Mouse (Mus musculus): ENCODE measurements around the gene Ndufab1. TPM values are rescaled to one million over a fixed set of nuclear protein-coding genes. Genes with fewer than 3 reads are reported as not detected.

Ndufab1 gene
- polyA plus RNA-seq, 1 experiment from 2014 or later, result 730 TPM

GRCm38 (mm10) chr7:122087195-122087982 lies 14.3 kb downstream of the Ndufab1 start:
- DNase-seq (ENCODE audit: low spot score) (no peak), ATAC-seq (replicated peaks; ENCODE audit: insufficient number of reproducible peaks, low FRiP score, low TSS enrichment, low read depth) (no peak)
- Histone ChIP-seq H3K4me2 (ENCODE audit: low read depth, low read length) (no peak overlapping the region), H3K27me3 (ENCODE audit: control insufficient read depth, insufficient read depth, low read length) (no peaks in the 10 kb centered on the region), H3K27ac (replicated peaks; ENCODE audit: low read depth, low read length) (no peak overlapping the region), H3K4me1 (ENCODE audit: control insufficient read depth, insufficient read depth, low read length) (no peaks in the 10 kb centered on the region), H3K9me3 (replicated peaks; ENCODE audit: control insufficient read depth, low read length) (no peaks in the 10 kb centered on the region), H3K4me3 (ENCODE audit: low read depth, low read length) (no peak overlapping the region), H3K36me3 (replicated peaks; ENCODE audit: control insufficient read depth, insufficient read depth, low read depth, low read length) (peaks cover 12% of the 10 kb centered on the region), H3K9ac (replicated peaks; ENCODE audit: low read length) (no peak overlapping the region)
- WGBS, result 92% methylated on average over 11 of the region's 11 CpGs

- no peaks in the 10 kb centered on the region for H3K9me3 ChIP-seq (replicated peaks; ENCODE audit: control insufficient read depth, low read length)
- no peak for ATAC-seq (replicated peaks; ENCODE audit: insufficient number of reproducible peaks, low FRiP score, low TSS enrichment, low read depth)
- no peaks in the 10 kb centered on the region for H3K4me1 ChIP-seq (ENCODE audit: control insufficient read depth, insufficient read depth, low read length)
- no peak overlapping the region for H3K27ac ChIP-seq (replicated peaks; ENCODE audit: low read depth, low read length)
- no peak overlapping the region for H3K4me2 ChIP-seq (ENCODE audit: low read depth, low read length)
- WGBS, result 80% methylated on average over 1 of the region's 1 CpGs
- peaks cover 8% of the 10 kb centered on the region for H3K36me3 ChIP-seq (replicated peaks; ENCODE audit: control insufficient read depth, insufficient read depth, low read depth, low read length)
- no peaks in the 10 kb centered on the region for H3K27me3 ChIP-seq (ENCODE audit: control insufficient read depth, insufficient read depth, low read length)
- H3K9ac ChIP-seq (replicated peaks; ENCODE audit: low read length), result no peak overlapping the region
- DNase-seq (ENCODE audit: low spot score), result no peak
- H3K4me3 ChIP-seq (ENCODE audit: low read depth, low read length), result no peak overlapping the region
Measured at GRCm38 (mm10) chr7:122081071-122081470, 20.6 kb downstream of the Ndufab1 start.

- Histone ChIP-seq H3K4me2 (ENCODE audit: low read depth, low read length) (no peak overlapping the region), H3K36me3 (replicated peaks; ENCODE audit: control insufficient read depth, insufficient read depth, low read depth, low read length) (peaks cover 10% of the 10 kb centered on the region), H3K9ac (replicated peaks; ENCODE audit: low read length) (no peak overlapping the region), H3K27me3 (ENCODE audit: control insufficient read depth, insufficient read depth, low read length) (no peaks in the 10 kb centered on the region), H3K27ac (replicated peaks; ENCODE audit: low read depth, low read length) (no peak overlapping the region), H3K4me3 (ENCODE audit: low read depth, low read length) (no peak overlapping the region), H3K9me3 (replicated peaks; ENCODE audit: control insufficient read depth, low read length) (no peaks in the 10 kb centered on the region), H3K4me1 (ENCODE audit: control insufficient read depth, insufficient read depth, low read length) (no peaks in the 10 kb centered on the region)
- WGBS, result 95% methylated on average over 8 of the region's 8 CpGs
- DNase-seq (ENCODE audit: low spot score) (no peak), ATAC-seq (replicated peaks; ENCODE audit: insufficient number of reproducible peaks, low FRiP score, low TSS enrichment, low read depth) (no peak)
Measured at GRCm38 (mm10) chr7:122079798-122080554, 21.7 kb downstream of the Ndufab1 start.

GRCm38 (mm10) chr7:122074374-122074773 lies 27.3 kb downstream of the Ndufab1 start:
- Histone ChIP-seq H3K36me3 (replicated peaks; ENCODE audit: control insufficient read depth, insufficient read depth, low read depth, low read length) (peaks cover 15% of the 10 kb centered on the region), H3K27me3 (ENCODE audit: control insufficient read depth, insufficient read depth, low read length) (no peaks in the 10 kb centered on the region), H3K9ac (replicated peaks; ENCODE audit: low read length) (no peak overlapping the region), H3K4me1 (ENCODE audit: control insufficient read depth, insufficient read depth, low read length) (no peaks in the 10 kb centered on the region), H3K4me2 (ENCODE audit: low read depth, low read length) (no peak overlapping the region), H3K27ac (replicated peaks; ENCODE audit: low read depth, low read length) (no peak overlapping the region), H3K4me3 (ENCODE audit: low read depth, low read length) (no peak overlapping the region), H3K9me3 (replicated peaks; ENCODE audit: control insufficient read depth, low read length) (no peaks in the 10 kb centered on the region)
- ATAC-seq (replicated peaks; ENCODE audit: insufficient number of reproducible peaks, low FRiP score, low TSS enrichment, low read depth) (no peak), DNase-seq (ENCODE audit: low spot score) (no peak)
- 88% methylated on average over 3 of the region's 3 CpGs for WGBS

- DNase-seq (ENCODE audit: low spot score) (no peak), ATAC-seq (replicated peaks; ENCODE audit: insufficient number of reproducible peaks, low FRiP score, low TSS enrichment, low read depth) (peak; percentile 46)
- Histone ChIP-seq H3K27ac (replicated peaks; ENCODE audit: low read depth, low read length) (peak overlapping the region; percentile 87), H3K9me3 (replicated peaks; ENCODE audit: control insufficient read depth, low read length) (no peaks in the 10 kb centered on the region), H3K9ac (replicated peaks; ENCODE audit: low read length) (peak overlapping the region; percentile 97), H3K4me1 (ENCODE audit: control insufficient read depth, insufficient read depth, low read length) (no peaks in the 10 kb centered on the region), H3K4me2 (ENCODE audit: low read depth, low read length) (peak overlapping the region; percentile 49), H3K36me3 (replicated peaks; ENCODE audit: control insufficient read depth, insufficient read depth, low read depth, low read length) (no peaks in the 10 kb centered on the region; the same call in none of the 2 replicates), H3K4me3 (ENCODE audit: low read depth, low read length) (peak overlapping the region; percentile 99), H3K27me3 (ENCODE audit: control insufficient read depth, insufficient read depth, low read length) (no peaks in the 10 kb centered on the region)
- WGBS, result 1% methylated on average over 58 of the region's 58 CpGs
Measured at GRCm38 (mm10) chr7:122067517-122068381, 33.9 kb downstream of the Ndufab1 start.

- peak; percentile 97 for DNase-seq (ENCODE audit: low spot score)
- H3K9me3 ChIP-seq (replicated peaks; ENCODE audit: control insufficient read depth, low read length), result no peaks in the 10 kb centered on the region
- H3K4me1 ChIP-seq (ENCODE audit: control insufficient read depth, insufficient read depth, low read length), result no peaks in the 10 kb centered on the region
- H3K36me3 ChIP-seq (replicated peaks; ENCODE audit: control insufficient read depth, insufficient read depth, low read depth, low read length), result no peaks in the 10 kb centered on the region; the same call in 1 of the 2 replicates
- peak within 1 kb of the TSS; percentile 53 for H3K4me2 ChIP-seq (ENCODE audit: low read depth, low read length)
- under 1% methylated on average over 59 of the region's 60 CpGs for WGBS
- peak within 1 kb of the TSS; percentile 99 for H3K4me3 ChIP-seq (ENCODE audit: low read depth, low read length)
- H3K9ac ChIP-seq (replicated peaks; ENCODE audit: low read length), result peak within 1 kb of the TSS; percentile 97
- H3K27me3 ChIP-seq (ENCODE audit: control insufficient read depth, insufficient read depth, low read length), result no peaks in the 10 kb centered on the region
- H3K27ac ChIP-seq (replicated peaks; ENCODE audit: low read depth, low read length), result peak within 1 kb of the TSS; percentile 87
- peak; percentile 99 for ATAC-seq (replicated peaks; ENCODE audit: insufficient number of reproducible peaks, low FRiP score, low TSS enrichment, low read depth)
Measured at GRCm38 (mm10) chr7:122066945-122067516, 34.7 kb downstream of the Ndufab1 start, which contains the start of the genes Ubfd1 and Ears2. Ubfd1 (plus strand) TSS chr7:122067175. Ears2 (minus strand) TSS chr7:122067263.

GRCm38 (mm10) chr7:122066102-122066944 lies 35.4 kb downstream of the Ndufab1 start:
- DNase-seq (ENCODE audit: low spot score), result no peak
- no peaks in the 10 kb centered on the region for H3K27me3 ChIP-seq (ENCODE audit: control insufficient read depth, insufficient read depth, low read length)
- peak overlapping the region; percentile 87 for H3K27ac ChIP-seq (replicated peaks; ENCODE audit: low read depth, low read length)
- H3K4me1 ChIP-seq (ENCODE audit: control insufficient read depth, insufficient read depth, low read length), result no peaks in the 10 kb centered on the region
- peak; percentile 66; the same call in 1 of the 2 replicates for ATAC-seq (replicated peaks; ENCODE audit: insufficient number of reproducible peaks, low FRiP score, low TSS enrichment, low read depth)
- no peaks in the 10 kb centered on the region for H3K9me3 ChIP-seq (replicated peaks; ENCODE audit: control insufficient read depth, low read length)
- peak overlapping the region; percentile 53 for H3K4me2 ChIP-seq (ENCODE audit: low read depth, low read length)
- no peaks in the 10 kb centered on the region for H3K36me3 ChIP-seq (replicated peaks; ENCODE audit: control insufficient read depth, insufficient read depth, low read depth, low read length)
- peak overlapping the region; percentile 99 for H3K4me3 ChIP-seq (ENCODE audit: low read depth, low read length)
- peak overlapping the region; percentile 97 for H3K9ac ChIP-seq (replicated peaks; ENCODE audit: low read length)
- 24% methylated on average over 27 of the region's 31 CpGs for WGBS

Data from embryonic facial prominence, embryonic 11.5 days (tissue).